Mouse (Mus musculus) embryonic facial prominence, embryonic 14.5 days (tissue): Measurements from ENCODE around the gene Slc24a3. TPM values are rescaled to one million over a fixed set of nuclear protein-coding genes. Genes with fewer than 3 reads are reported as not detected.

Experiments used
- ATAC-seq: fragments of 200-750 bp; cut with Nextera tagmentation; 2 replicates; pipeline ENCODE4 v1.8.0; 2017; ENCODE audit warnings: low read depth, moderate number of reproducible peaks, moderate TSS enrichment
- DNase-seq: peaks from one replicate; pipeline ENCODE4 v3.0.0-alpha.2; 2015; ENCODE audit warnings: low spot score
- H3K27ac ChIP-seq: fragments of 300-500 bp; sonication (generic); replicated peaks from 2 replicates; pipeline ENCODE4 v1.5.1; 2014; ENCODE audit warnings: low read depth, mild to moderate bottlenecking, low read length, moderate library complexity
- H3K27me3 ChIP-seq: fragments of 300-500 bp; sonication (generic); replicated peaks from 2 replicates; pipeline ENCODE4 v1.6.1; 2014; ENCODE audit warnings: low read length; ENCODE audit not compliant: control insufficient read depth, insufficient read depth
- H3K36me3 ChIP-seq: fragments of 300-500 bp; sonication (generic); 2 replicates; pipeline ENCODE4 v1.6.1; 2014; ENCODE audit warnings: low read length, mixed read lengths; ENCODE audit not compliant: control insufficient read depth, insufficient read depth
- H3K4me1 ChIP-seq: fragments of 300-500 bp; sonication (generic); 2 replicates; pipeline ENCODE4 v1.6.1; 2014; ENCODE audit warnings: antibody characterized with exemption, low read length; ENCODE audit not compliant: control insufficient read depth, insufficient read depth
- H3K4me2 ChIP-seq: fragments of 300-500 bp; sonication (generic); 2 replicates; pipeline ENCODE4 v1.6.1; 2014; ENCODE audit warnings: low read depth, mild to moderate bottlenecking, low read length, moderate library complexity, mixed read lengths
- H3K4me3 ChIP-seq: fragments of 300-500 bp; sonication (generic); 2 replicates; pipeline ENCODE4 v1.5.1; 2014; ENCODE audit warnings: low read depth, mild to moderate bottlenecking, low read length
- H3K9ac ChIP-seq: fragments of 300-500 bp; sonication (generic); 2 replicates; pipeline ENCODE4 v1.6.1; 2014; ENCODE audit warnings: low read depth, mild to moderate bottlenecking, low read length, moderate library complexity, mixed read lengths
- H3K9me3 ChIP-seq: fragments of 300-500 bp; sonication (generic); 2 replicates; pipeline ENCODE4 v1.6.1; 2016; ENCODE audit warnings: low read length; ENCODE audit not compliant: control insufficient read depth
- WGBS: fragments of 180-500 bp; shearing (Covaris S2); extraction: QIAGEN DNeasy Blood & Tissue Kit; methylation state at CpG from one replicate; pipeline ENCODE4 v1.1.7; 2014; 5-methylcytosine and 5-hydroxymethylcytosine counted together
- polyA plus RNA-seq: library from polyadenylated mRNA; unstranded; fragments of >200 nt; fragmentation: Nextera tagmentation; extraction: Ambion mirVana; gene quantifications from 2 replicates; pipeline ENCODE4 v1.2.1, GENCODE M21; 2014

The Slc24a3 gene
- polyA plus RNA-seq, 1 experiment from 2014 or later, result 6.4 TPM

- ATAC-seq (no peak), DNase-seq (no peak)
- Histone ChIP-seq H3K9ac (no peak overlapping the region), H3K9me3 (no peaks in the 10 kb centered on the region), H3K27ac (no peak overlapping the region), H3K4me2 (no peak overlapping the region), H3K27me3 (no peaks in the 10 kb centered on the region), H3K4me1 (no peaks in the 10 kb centered on the region), H3K36me3 (no peaks in the 10 kb centered on the region), H3K4me3 (no peak overlapping the region)
- 80% methylated on average over 4 of the region's 4 CpGs for WGBS
Measured at GRCm38 (mm10) chr2:145523381-145523780, 355.8 kb downstream of the Slc24a3 start.

DNA sequence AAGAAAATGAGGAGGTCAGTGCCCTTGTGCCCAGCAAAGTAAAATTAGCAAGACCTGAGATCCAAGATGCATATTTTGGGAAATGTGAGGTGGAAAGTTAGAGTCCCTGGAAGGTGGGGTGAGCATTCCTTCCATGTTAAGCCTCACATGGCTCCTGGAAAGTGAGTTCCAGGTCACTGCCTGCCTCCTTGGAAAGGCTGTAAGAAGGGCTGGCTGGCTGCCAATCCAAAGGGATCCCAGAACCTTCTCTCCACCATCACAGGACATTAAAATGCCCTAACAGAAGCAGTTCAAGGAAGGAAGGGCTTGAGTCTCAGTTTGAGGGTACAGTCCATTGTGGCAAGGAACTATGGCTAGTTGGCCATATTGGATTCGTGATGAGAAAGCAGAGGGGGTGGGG lies 359.6 kb downstream of the Slc24a3 start:
- DNase-seq (no peak), ATAC-seq (no peak)
- Histone ChIP-seq H3K4me1 (no peaks in the 10 kb centered on the region), H3K4me3 (no peak overlapping the region), H3K9ac (no peak overlapping the region), H3K27me3 (no peaks in the 10 kb centered on the region), H3K36me3 (no peaks in the 10 kb centered on the region), H3K9me3 (no peaks in the 10 kb centered on the region), H3K4me2 (no peak overlapping the region), H3K27ac (no peak overlapping the region)
- 65% methylated on average over 1 of the region's 1 CpGs for WGBS

- Histone ChIP-seq H3K4me1 (no peaks in the 10 kb centered on the region), H3K9ac (no peak overlapping the region), H3K36me3 (no peaks in the 10 kb centered on the region), H3K9me3 (no peaks in the 10 kb centered on the region), H3K27ac (no peak overlapping the region), H3K27me3 (no peaks in the 10 kb centered on the region), H3K4me2 (no peak overlapping the region), H3K4me3 (no peak overlapping the region)
- DNase-seq (no peak), ATAC-seq (no peak)
- WGBS, result 63% methylated on average over 4 of the region's 4 CpGs
Measured at GRCm38 (mm10) chr2:145530941-145531353, 363.4 kb downstream of the Slc24a3 start.

DNA sequence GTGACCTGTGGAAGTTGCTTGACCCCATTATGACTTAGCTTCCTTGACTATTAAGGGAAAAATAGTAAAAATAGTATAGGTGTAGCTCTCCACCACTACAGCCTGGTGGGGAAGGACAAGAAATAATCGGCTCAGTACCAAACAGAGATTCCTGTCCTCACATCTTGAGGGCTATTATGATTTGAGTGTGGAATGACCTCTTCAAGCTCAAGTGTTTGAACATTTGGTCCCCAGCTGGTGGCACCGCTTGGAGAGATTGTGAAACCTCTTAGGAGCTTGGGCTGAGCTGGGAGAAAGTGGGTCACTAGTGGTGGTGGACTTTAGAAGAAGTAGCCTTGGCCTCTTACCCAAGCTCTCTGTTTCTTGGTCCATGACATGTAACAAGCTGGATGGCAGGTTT lies 365.5 kb downstream of the Slc24a3 start:
- no peak overlapping the region for H3K4me2 ChIP-seq
- H3K27me3 ChIP-seq, result no peaks in the 10 kb centered on the region
- WGBS, result 87% methylated on average over 2 of the region's 2 CpGs
- ATAC-seq (no peak), DNase-seq (no peak)
- H3K36me3 ChIP-seq, result no peaks in the 10 kb centered on the region
- no peak overlapping the region for H3K9ac ChIP-seq
- no peak overlapping the region for H3K27ac ChIP-seq
- no peaks in the 10 kb centered on the region for H3K9me3 ChIP-seq
- H3K4me3 ChIP-seq, result no peak overlapping the region
- H3K4me1 ChIP-seq, result no peaks in the 10 kb centered on the region

- 86% methylated on average over 4 of the region's 4 CpGs for WGBS
- Histone ChIP-seq H3K4me1 (no peaks in the 10 kb centered on the region), H3K4me3 (no peak overlapping the region), H3K9me3 (no peaks in the 10 kb centered on the region), H3K4me2 (no peak overlapping the region), H3K9ac (no peak overlapping the region), H3K27me3 (no peaks in the 10 kb centered on the region), H3K27ac (no peak overlapping the region), H3K36me3 (no peaks in the 10 kb centered on the region)
- ATAC-seq (no peak), DNase-seq (no peak)
Measured at GRCm38 (mm10) chr2:145535307-145535706, 367.8 kb downstream of the Slc24a3 start.

GRCm38 (mm10) chr2:145535774-145536173 lies 368.2 kb downstream of the Slc24a3 start:
- H3K9ac ChIP-seq, result no peak overlapping the region
- no peak for DNase-seq
- ATAC-seq, result no peak

DNA sequence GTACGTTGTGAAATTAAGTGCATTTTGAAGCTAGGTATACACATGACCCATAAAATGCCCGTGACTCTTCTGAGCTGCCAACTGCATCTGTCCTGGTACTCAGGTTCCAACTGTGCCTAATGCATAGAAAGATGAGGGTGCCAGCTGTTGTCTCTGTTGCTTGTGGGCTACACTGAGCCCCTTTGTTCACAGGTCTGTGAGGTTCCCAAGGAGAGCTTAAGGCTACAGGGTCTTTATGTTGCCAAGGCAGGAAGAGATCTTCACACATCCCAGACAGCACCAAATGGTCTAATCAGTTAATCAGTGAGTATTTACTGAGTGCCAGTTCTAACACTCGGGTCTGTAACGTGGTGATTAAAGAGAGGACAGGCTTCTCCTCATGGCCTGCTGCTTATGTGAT lies 369.4 kb downstream of the Slc24a3 start:
- H3K27me3 ChIP-seq, result no peaks in the 10 kb centered on the region
- WGBS, result 54% methylated on average over 4 of the region's 4 CpGs
- H3K36me3 ChIP-seq, result no peaks in the 10 kb centered on the region
- no peak overlapping the region; the same call in 1 of the 2 replicates for H3K27ac ChIP-seq
- no peak overlapping the region for H3K9ac ChIP-seq
- peak; percentile 79 for DNase-seq
- ATAC-seq, result peak; percentile 77
- H3K4me2 ChIP-seq, result no peak overlapping the region
- no peaks in the 10 kb centered on the region for H3K9me3 ChIP-seq
- no peaks in the 10 kb centered on the region for H3K4me1 ChIP-seq
- H3K4me3 ChIP-seq, result no peak overlapping the region

More at GRCm38 (mm10) chr2:145535774-145536173, 368.2 kb downstream of the Slc24a3 start:
- H3K36me3 ChIP-seq, result no peaks in the 10 kb centered on the region
- H3K4me2 ChIP-seq, result no peak overlapping the region
- no peak overlapping the region for H3K27ac ChIP-seq
- H3K9me3 ChIP-seq, result no peaks in the 10 kb centered on the region
- H3K4me3 ChIP-seq, result no peak overlapping the region
- 80% methylated on average over 4 of the region's 4 CpGs for WGBS
- H3K4me1 ChIP-seq, result no peaks in the 10 kb centered on the region
- no peaks in the 10 kb centered on the region for H3K27me3 ChIP-seq

DNA sequence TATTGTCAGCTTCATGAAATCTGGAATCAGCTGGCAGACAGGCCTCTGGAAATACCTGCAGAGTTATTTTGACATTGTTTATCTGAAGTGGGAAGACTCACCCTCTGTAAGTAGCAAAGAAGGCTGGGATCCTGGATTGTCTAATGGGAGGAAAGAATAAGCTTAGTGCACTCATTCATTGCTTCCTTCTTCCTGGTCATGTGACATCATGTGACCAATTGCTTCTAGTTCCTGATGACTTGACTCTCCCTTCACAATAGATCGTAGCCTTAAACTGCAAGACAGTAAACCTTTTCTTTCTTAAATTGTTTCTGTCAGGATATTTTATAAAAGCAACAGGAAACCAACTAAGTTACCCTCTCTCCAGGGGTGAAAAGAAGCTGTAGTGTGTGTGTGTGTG lies 374.1 kb downstream of the Slc24a3 start:
- Histone ChIP-seq H3K27me3 (no peaks in the 10 kb centered on the region), H3K9ac (no peak overlapping the region), H3K36me3 (no peaks in the 10 kb centered on the region), H3K4me2 (no peak overlapping the region), H3K4me3 (no peak overlapping the region), H3K27ac (no peak overlapping the region), H3K4me1 (no peaks in the 10 kb centered on the region), H3K9me3 (no peaks in the 10 kb centered on the region)
- no peak for DNase-seq
- 87% methylated on average over 1 of the region's 1 CpGs for WGBS
- no peak for ATAC-seq

GRCm38 (mm10) chr2:145546071-145546470 lies 378.5 kb downstream of the Slc24a3 start:
- 66% methylated on average over 3 of the region's 3 CpGs for WGBS
- Histone ChIP-seq H3K4me3 (no peak overlapping the region), H3K4me1 (no peaks in the 10 kb centered on the region), H3K36me3 (no peaks in the 10 kb centered on the region), H3K27me3 (no peaks in the 10 kb centered on the region), H3K9me3 (no peaks in the 10 kb centered on the region), H3K27ac (no peak overlapping the region), H3K9ac (no peak overlapping the region), H3K4me2 (no peak overlapping the region)
- DNase-seq (no peak), ATAC-seq (no peak)
